Mouse (Mus musculus) spleen, adult 2 months (tissue): ENCODE measurements at regions not wholly inside any gene's neighbourhood (a gene's known extent, or its start where the extent isn't known, plus 50 kb on each side); places are given as distances from the start of the nearest gene placed in this dataset.

Source experiments
- CTCF ChIP-seq: fragments of 200-500 bp; IDR thresholded peaks from 2 replicates; pipeline ENCODE4 v1.5.1; 2011; ENCODE audit warnings: mild to moderate bottlenecking, inconsistent platforms; ENCODE audit not compliant: insufficient read depth, insufficient read length, insufficient replicate concordance; ENCODE audit errors: extremely low read depth
- POLR2A ChIP-seq: fragments of 200-500 bp; IDR thresholded peaks from 2 replicates; pipeline ENCODE4 v1.6.1; 2011; ENCODE audit warnings: low read depth, low read length, inconsistent platforms

- no peak for TF ChIP-seq CTCF
- TF ChIP-seq POLR2A = no peak
Measured at GRCm38 (mm10) chr6:22668190-22668975, 206.9 kb upstream of the Ptprz1 start.
